Mouse (Mus musculus) adrenal gland, adult (tissue): ENCODE measurements at regions not wholly inside any gene's neighbourhood (a gene's known extent, or its start where the extent isn't known, plus 50 kb on each side); places are given as distances from the start of the nearest gene placed in this dataset.

Experiments
- DNase-seq, 2 experiments: peaks; one replicate each; pipeline ENCODE4 v3.0.0; 2022 to 2023; ENCODE audit warnings: low spot score in 1 of 2; ENCODE audit not compliant: inconsistent age in 2 of 2

DNA sequence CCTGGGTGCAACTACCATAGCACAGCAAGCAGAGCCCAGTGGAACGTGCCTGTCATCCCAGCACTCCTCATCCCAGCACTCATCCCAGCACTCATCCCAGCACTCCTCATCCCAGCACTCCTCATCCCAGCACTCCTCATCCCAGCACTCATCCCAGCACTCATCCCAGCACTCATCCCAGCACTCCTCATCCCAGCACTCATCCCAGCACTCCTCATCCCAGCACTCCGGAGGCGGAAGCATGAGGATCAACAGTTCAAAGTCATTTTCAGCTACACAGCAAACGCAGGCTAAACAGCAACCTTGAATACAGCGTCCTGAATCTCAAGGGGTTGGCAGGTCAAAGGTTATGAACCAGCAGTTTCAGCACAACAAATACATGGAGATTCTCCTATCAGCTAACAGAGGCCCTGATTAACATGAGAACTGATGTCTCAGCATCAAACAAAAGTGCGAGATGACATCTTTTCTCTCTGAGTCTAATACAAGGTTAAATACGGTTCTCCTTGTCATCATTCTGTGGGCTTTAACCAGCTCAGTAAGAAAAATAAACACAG lies 211.8 kb downstream of the Pdcd6ip start:
- no peak for DNase-seq

DNA sequence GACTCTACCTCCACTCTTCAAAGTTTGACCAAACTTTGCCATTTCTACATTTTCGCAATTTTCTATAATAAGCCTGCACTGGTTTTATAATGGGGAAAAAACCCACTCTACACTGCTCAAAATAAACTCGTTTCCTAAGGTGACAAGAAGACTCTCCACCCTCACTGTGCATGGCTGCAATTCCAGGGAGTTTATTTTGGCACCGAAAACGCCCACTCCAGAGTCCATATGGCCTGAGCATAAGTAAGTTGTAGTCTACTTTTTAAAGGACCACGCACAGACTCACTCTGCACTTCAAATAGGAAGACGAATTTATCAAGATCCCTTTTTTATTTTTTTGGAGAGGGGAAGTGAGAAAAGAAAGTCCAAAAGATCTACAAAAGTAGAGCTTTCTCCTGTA lies 219.4 kb downstream of the Pdcd6ip start:
- no peak for DNase-seq

GRCm38 (mm10) chr9:113486494-113487081 lies 221.5 kb downstream of the Pdcd6ip start:
- DNase-seq = no peak

DNA sequence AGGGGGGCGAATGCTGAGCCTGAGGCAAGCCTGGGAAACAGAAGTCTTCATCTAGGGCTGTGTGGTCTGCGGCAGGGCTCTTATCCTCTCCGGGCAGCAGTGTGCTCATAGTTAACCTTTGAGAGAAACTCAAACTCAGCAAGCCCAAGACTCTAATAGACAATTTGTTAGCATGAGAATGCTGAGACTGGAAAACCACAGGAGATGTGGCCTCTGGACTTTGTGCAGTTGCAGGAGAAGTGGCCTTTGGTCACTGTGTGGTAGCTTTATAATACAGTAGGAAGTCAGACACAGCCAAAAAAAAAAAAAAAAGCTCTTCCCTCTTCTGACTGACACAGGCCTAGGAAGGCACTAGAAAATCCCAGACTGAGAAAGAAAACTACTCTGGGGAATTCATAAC lies 228.2 kb downstream of the Pdcd6ip start:
- no peak for DNase-seq

GRCm38 (mm10) chr9:113478761-113479265 lies 229.2 kb downstream of the Pdcd6ip start:
- DNase-seq = no peak

GRCm38 (mm10) chr9:113471781-113472180 lies 236.3 kb downstream of the Pdcd6ip start:
- DNase-seq = no peak

DNA sequence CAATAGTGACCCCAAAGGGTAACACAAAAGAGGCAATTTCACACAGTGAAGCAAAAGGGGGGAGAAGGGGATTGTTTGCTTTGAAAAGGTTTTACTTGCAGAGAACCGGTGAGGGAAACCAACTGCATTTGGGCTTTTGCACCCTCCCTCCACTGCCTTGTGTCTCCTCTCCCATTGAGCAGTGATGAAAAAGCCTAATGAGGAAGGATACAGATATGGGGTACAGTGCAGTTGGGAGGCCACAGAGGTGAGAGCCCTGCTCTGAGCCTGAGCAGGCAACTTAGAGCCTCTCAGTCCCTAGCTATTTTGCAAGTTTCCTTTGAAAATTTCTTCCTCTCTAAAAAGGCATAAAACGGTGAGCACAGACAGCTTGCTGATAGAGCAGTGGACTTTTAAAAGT lies 245.2 kb downstream of the Pdcd6ip start:
- no peak for DNase-seq

DNA sequence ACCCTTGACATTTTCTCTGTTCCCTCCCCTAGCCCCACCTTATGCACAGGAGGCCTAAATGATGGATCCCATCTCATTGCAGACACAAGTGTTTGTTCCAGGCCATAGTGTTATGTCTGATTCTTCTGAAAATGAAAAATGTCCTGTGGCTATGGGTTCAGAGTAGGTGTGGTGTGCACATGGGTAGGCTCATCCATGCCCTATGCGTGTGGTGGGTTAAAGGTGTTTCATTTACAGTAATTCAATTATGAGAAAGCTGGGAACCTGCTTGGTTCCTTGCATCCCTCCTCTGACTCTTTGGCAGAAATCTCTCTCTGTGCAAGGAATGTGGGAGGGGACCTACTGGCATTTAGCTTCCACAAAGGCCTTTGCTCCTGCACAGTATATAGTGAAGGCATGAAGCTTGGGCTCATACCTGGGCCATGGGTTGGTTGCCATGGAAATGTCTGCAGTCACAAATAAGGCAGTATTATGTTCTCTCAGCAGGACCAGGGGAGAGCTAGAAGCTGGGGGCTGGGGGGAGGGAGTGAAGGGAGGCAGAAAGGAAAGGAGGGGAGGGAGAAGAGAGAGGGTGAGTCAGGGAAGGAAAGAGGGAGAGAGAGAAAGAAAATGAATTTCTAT lies 245.7 kb downstream of the Pdcd6ip start:
- no peak for DNase-seq

DNA sequence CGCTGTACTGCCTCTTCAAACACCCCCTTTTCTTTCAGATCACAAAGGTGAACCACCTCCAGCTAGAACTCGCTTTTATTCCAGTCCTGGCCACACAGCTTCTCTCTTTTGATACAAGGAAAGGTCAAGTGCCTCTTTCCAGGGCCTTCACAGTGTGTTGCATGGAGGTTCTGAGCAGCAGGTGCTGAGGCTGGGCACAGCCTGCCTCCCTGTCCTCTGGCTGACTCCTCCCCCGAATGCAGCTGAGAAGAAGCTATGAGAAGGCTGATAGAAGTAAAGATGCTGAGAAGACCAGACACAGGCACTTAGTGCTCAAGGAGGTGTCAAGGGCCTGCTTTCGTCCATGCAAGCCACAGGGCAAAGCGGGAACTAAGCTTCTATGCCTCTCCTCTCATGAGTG lies 248.2 kb downstream of the Pdcd6ip start:
- no peak for DNase-seq

GRCm38 (mm10) chr9:113459221-113459620 lies 248.8 kb downstream of the Pdcd6ip start:
- DNase-seq = no peak

DNA sequence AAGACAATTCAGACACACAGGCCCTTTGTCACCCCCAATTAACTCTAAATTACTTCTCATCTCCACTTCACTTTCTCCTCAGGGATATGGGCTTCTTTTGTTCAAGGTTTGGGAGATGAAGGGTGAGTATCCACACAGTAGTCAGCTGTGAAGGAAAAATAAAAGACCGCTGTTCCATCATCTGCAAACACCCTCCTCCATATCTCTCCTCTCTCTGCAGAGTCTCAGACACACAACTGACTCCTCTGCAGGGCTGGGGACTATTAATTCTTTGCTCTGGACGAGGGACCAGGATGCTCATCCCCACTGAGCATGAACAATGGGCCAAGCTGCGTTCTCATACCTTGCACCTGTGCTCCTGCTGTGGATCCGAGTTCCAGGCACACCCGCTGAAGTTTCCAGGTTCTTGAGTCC lies 249.3 kb downstream of the Pdcd6ip start:
- DNase-seq = no peak

GRCm38 (mm10) chr9:113457169-113457850 lies 250.7 kb downstream of the Pdcd6ip start:
- DNase-seq = no peak

DNA sequence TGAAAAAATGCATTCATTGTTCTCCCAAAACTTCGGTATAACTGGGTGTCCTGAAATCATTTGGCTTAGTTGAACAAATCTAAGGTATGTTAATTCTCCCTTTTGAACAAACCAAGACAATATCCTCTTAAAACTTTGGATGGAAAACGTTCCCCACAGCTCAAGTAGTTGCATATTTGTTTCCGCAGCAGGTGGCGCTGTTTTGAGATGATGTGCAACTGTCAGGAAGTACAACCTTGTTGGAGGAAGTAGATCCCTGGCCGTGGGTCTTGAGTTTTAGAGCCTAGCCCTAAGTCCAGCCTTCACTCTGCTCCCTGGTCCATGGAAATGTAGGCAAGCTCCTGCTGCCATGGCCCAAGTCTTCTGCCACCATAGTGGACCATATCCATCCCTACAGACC lies 252.5 kb downstream of the Pdcd6ip start:
- DNase-seq = peak in 1 of 2 experiments; percentile 45

DNA sequence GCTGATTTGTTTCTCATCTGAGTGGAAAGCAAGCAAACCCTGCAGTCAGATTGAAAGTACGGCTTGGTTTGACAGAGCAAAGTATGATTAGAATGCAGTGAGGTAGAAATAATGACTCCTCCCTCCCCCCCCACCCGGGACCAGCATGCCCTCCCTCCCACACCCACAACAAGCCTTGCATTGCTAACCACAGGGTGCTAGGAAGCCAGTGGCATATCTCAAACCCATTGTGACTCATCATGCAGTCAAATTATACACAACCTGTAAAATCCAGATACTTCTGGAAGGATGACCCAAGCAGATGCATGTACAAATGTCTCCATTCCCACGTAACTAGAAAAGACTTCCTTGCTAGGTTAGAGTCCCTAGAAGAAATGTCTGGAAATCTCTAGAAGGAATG lies 254.8 kb downstream of the Pdcd6ip start:
- no peak for DNase-seq

GRCm38 (mm10) chr9:113441770-113442411 lies 266.2 kb downstream of the Pdcd6ip start:
- peak; percentile 62 to 87 for DNase-seq

- DNase-seq = no peak
Observed at GRCm38 (mm10) chr9:113438394-113438793, 269.7 kb downstream of the Pdcd6ip start.

- DNase-seq = peak in 1 of 2 experiments; percentile 27
Observed at GRCm38 (mm10) chr9:113435921-113436320, 272.1 kb downstream of the Pdcd6ip start.

DNA sequence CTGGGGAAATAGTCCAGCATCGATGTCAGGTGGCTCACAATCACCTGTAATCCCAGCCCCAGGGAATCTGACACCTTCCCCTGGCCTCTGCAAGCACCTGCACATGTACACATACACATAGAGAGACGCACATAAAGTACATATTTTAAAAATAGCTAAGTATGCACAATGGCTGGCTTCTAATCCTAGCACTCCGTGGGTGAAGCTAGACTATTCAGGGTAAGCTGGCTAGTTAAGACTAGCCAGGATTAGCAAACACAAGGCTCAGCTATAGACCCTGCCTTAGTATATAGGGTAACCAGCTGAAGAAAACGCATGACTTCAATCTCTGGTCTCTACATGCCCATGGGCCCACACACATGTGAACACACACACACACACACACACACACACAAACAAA lies 274.6 kb downstream of the Pdcd6ip start:
- no peak for DNase-seq

GRCm38 (mm10) chr9:113432601-113433179 lies 275.4 kb downstream of the Pdcd6ip start:
- no peak for DNase-seq

DNA sequence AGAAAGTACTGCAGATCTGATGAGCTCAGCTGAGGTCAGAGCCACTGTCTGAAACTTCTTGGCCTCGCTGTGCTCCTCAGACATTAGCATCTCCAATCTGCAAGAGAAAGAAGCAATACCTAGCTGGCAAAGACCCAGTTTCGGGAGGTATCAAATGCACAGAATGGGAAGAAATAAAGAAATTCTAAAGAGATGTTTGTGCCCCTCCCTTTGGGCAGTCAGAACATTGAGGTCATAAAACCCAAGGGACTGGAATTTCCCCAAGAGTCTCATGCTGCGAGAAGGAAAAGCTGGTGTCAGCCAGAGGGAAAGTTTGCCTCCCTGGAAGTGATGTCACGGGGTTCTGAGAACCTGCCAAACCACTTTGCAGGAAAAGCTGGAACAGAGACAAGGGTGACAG lies 277.6 kb downstream of the Pdcd6ip start:
- no peak for DNase-seq

- DNase-seq = no peak
Observed at GRCm38 (mm10) chr9:113427281-113427680, 280.8 kb downstream of the Pdcd6ip start.
